Mouse (Mus musculus): ENCODE measurements at regions not wholly inside any gene's neighbourhood (a gene's known extent, or its start where the extent isn't known, plus 50 kb on each side); places are given as distances from the start of the nearest gene placed in this dataset.

DNA sequence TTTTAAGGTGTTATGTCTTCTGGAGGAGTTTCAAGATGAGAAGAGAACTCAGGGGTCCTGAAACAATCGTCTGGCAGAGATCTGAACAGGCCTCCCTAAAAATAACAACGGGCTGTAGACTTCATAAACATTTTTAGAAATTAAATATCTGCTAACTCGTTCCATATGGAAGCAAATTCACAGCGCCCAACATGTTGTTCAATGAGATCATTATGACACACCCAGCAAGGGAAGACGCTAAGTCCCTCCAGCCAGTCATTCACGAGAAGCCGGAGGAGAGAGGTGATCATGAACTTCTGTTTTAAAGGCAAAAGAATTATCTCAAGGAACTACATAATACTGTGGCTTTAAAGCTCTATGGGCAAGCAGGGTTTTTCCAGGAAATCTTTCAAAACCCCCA, 334.8 kb downstream of the Efna5 start:
- DNase-seq (ENCODE audit: low spot score) = no peak

DNA sequence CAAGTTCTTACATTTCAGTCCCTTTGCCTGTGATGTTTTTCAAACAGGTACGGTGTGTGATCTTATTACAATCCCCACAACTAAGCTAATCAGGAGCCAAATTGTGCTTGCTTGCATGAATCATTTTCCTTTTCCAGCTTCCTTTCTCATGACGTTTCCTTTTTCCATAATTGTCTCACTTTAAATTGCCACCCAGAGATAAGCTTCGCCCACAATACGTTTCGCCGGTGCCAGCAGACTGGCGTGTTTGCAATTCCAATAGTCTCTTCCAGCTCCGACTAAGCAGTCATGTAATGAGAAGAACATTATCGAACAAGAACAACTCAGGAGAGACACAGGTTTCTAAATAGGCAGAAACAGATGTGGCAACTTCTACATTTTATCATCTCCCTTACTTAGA, 335.8 kb downstream of the Efna5 start:
- DNase-seq (ENCODE audit: low spot score) = no peak

DNA sequence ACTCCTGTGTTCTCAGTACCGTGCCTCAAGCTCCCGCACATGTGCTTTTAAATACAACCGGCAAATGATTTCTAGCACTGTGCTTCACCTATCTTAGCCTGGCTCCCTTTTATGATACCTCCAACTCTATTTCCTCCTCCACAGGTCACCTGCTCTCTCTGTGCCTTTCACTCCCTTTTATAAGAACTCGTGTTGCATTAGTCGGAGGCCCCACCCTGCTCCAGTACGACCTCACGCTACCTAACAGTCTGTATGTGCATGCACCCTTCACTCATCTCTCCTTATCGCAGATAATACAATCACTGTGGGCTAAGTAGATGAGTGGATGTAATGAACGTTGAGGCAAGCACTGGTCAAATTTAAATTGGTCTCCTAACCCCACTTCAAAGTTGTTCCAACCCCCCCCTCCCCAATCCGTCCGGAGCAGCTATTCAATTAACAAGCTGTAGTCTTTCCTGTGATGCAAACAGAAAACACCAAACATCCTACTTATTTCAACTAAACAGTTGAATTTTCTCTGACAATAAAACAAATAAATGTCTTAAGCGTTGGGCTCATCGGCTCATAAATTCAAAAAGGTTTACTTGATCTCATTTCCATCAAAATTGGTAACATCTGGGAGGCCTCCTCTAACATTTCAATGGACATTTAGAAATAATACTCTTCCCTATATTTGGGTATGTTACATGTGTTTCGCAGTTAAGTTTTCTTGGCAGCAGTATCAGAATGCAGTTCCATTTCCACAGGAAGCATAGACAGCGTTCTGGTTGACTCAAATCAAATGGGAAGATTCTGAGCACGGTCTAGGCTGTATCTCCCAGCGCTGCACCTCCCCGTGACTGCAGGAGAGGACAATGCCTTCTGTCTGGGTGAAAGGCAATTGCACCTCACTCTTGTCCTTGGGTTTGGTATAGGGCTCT, 337.8 kb downstream of the Efna5 start:
- DNase-seq (ENCODE audit: low spot score) = no peak

DNA sequence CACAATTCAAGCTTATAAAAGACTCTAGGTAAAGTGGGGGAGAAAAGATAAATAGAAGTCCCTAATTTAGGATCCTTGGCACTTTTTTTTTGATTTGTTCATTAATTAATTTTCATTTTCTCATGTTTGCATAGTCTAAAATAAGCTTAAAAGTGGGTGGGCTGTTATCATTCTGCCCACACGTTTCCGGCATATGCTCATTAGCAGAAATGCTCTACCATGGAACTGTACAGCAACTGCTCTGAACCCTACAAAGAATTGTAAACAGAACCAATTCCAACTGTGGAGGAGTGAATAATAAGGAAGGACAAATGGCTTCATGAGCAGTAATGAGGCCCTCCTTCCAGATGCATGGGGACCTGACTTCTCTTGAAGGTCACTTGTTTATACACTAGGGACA, 351.2 kb downstream of the Efna5 start:
- DNase-seq (ENCODE audit: low spot score) = peak; percentile 24

DNA sequence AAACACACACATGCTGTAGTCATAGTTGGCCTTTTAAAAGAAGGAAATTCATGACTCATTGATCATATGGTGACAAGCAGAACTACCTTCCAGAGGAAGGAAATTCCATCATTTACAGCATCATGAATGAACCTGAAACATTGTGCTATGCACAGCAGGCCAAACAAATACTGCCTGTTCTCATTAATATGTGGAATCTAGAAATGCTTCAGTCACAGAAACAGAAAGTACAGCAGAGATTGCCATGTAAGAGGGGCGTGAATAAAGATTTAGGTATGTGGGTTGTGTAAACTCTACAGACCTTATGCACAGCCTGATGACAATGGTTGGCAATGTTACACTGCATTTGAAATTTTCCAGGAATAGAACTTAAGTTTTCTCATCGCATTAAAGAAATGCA, 353.6 kb downstream of the Efna5 start:
- DNase-seq (ENCODE audit: low spot score) = no peak

DNA sequence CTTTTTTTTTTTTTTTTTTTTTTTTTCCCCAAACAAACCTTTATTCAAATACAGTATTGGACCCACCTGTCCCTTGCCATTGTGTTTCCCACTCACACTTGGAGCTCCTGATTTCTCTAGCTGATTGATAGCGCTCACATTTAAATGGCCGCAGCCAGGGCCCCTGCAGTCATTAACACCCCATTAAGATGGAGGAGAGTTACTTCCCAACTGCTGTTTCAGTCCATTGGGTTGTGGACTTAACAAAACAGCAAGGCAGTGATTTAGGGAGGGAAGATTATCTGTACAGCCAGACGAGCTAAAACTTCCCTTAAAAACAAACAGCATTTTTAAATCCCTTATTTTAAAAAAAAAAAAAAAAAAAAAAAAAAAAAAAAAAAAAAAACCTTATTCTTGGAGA, 367.5 kb downstream of the Efna5 start:
- no peak for DNase-seq (ENCODE audit: low spot score)

DNA sequence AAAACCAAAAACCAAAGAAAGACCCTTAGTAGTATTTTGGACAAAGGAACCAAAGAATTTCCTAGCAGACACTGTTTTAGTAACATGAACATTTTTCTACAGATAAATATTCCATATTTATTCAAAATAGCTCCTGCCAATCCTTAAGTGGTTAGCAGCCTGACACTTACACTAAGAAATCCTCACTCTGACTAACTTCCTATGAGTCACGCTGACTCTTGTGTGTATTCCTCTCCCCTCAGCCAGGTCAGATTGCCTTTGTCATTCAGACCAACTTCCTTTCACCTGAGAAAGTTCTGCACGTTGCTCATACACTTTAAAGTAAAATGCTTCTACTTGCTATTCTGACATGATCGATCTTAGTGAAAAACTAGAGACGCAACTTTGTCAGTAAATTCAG, 370.9 kb downstream of the Efna5 start:
- no peak for DNase-seq (ENCODE audit: low spot score)

DNA sequence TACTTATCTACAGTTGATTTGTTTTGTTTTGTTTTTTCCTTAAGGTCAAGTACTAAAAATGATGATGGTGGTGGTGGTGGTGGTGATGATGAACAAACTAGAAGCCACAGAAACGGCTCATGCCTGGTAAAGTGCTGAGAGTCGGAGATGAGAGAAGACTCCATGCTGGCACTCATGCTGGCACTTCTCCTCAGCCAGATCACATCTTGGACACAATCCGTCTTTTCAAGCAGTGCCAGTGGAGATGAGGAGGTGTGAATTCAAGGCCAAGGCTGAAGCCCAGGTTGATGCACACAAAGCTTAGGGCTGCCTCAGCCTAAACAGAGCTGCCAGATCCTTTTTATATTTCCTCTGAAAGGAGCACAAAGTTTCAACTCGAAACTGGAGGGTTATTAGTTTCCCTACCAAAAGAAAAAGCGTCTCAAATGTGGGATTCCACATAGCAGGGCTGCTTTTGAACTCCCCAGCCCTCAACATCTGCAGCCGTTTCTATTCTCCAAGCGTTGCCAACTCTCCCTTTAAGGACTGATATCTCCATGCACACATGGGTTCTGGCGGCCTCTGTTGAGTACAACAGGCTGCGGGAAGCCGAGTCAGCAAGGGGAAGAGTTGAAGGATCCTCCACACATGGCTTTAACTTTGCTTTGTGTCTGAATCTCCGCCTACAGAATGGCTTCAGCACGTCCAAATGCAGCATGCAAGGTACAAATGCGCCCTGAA, 373.2 kb downstream of the Efna5 start:
- no peak for DNase-seq (ENCODE audit: low spot score)

DNA sequence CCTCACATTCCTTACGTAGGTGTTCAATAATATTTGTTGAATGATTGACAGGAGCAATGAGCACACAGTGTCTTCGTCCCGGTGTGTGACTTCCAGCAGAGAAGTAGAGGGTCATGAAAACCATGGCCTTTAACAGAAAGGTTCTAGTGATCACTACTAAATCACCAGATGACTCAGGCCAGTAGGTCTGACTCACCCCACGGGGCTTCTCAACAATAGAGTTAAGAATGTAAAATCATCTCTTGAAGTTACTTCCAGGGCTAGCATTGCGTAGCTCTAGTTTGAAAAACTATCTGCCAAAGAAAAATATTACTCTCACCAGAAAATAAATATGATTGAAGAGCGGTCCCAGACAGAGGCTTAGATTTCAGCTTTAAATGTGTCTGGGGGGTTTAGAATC, 376.4 kb downstream of the Efna5 start:
- no peak for DNase-seq (ENCODE audit: low spot score)

DNA sequence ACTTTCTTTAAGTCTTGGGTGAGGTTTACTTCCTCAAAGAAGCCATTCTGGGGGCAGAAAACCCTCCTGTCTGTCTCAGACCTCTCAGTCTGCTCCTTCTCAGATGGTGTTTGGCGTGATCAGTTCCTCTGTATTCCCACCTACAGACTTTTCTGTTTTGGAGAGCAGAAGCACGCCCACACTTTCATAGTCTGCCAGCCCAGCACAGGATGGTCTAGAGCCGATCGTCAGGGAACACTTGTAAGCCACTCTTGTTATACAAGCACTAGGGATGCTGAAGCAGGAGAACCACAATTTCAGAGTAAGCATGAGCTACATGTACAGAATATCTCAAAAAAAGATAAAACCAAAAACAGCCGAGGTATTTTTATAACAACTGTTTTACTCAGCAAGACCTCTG, 410.4 kb downstream of the Efna5 start:
- DNase-seq (ENCODE audit: low spot score) = peak; percentile 16

DNA sequence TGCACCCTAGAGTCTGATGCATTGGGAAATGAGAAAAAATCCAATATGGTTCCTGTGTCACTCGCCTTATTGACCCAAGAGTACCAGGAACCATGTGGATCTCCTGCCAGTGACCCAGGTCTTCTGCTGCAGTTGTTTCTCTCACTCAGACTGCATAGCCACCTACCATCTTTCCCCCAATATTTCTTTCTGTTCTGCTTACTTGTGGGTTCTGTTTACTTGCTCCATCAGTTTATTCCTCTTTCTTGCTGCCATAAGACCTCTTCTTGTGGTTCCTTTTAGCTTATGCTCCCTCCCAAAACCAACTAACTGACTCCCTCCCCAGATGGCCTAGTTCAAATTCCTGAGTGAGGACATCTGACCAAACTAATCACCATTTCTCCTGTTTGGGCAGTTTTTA, 411.8 kb downstream of the Efna5 start:
- DNase-seq (ENCODE audit: low spot score) = no peak

DNA sequence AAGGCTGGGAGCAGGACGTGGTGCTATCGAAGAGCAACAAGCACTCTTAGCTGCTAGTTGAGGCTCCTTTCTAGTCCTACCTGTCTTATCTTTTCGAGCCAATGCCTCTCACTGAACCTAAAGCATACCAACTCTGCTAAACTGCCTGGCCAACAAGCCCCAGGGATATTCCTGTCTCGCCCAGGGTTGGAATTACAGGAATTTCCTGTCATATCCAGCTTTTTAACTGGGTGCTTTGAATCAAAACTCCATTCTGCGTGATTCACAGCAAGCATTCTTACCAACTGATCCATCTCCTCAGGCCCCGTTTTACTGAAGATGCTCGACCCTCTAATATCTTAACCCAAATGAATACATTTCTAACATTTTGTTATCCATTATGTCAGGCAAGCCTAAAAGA, 412.3 kb downstream of the Efna5 start:
- no peak for DNase-seq (ENCODE audit: low spot score)

DNA sequence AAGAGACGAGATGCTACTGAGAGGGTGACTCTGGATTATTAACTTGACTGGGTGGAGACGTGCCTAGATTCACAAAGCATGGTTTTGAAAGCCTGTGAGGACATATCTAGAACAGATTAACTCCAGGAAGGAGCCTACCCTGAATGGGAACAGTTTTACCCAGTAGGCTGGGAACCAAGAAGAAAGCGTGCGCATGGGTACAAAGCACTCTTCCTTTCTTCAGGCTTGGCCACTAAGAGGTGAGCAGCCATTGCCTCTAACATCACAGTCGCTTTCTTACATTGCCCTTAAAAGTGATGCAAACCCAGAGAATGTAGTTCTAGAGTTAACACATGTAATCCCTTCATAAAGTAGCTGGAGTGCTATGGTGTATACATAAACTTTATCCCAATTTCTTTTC, 414.0 kb downstream of the Efna5 start:
- DNase-seq (ENCODE audit: low spot score) = no peak

DNA sequence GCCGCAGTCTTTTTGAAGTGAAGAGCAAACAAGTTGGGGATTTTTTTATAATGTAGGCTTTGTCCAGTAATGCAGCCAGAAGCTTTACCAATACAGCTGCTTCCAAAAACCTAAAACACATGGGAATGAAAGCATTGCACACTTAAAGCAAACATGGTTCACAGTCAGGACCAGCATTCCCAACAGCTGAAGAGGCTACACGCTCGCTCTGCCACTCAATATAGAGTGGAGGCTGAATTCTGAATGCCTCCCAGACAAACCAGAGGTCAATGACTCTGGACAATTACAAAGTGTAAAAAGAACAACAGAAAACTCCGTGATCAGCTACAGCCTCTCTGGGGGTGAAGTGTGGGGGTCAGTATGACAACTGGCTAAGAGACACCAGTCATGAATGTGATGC, 416.1 kb downstream of the Efna5 start:
- DNase-seq (ENCODE audit: low spot score) = no peak

DNA sequence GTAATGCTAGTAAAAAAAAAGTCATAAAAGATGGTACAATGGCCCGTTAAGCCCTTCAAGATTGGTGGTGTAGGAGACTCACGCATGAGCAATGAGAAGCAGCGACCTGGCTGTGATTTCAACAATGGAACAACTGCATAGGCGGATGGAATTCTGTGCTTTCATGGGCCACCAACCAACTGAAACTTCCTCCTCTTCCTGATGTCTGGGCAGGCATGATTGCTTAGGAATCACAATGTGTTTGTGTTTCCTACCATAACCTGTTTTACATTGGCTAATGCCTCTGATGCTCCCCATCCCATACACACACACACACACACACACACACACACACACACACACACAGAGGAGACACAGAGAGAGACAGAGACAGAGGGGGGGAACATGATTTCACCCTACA, 416.9 kb downstream of the Efna5 start:
- no peak for DNase-seq (ENCODE audit: low spot score)

DNA sequence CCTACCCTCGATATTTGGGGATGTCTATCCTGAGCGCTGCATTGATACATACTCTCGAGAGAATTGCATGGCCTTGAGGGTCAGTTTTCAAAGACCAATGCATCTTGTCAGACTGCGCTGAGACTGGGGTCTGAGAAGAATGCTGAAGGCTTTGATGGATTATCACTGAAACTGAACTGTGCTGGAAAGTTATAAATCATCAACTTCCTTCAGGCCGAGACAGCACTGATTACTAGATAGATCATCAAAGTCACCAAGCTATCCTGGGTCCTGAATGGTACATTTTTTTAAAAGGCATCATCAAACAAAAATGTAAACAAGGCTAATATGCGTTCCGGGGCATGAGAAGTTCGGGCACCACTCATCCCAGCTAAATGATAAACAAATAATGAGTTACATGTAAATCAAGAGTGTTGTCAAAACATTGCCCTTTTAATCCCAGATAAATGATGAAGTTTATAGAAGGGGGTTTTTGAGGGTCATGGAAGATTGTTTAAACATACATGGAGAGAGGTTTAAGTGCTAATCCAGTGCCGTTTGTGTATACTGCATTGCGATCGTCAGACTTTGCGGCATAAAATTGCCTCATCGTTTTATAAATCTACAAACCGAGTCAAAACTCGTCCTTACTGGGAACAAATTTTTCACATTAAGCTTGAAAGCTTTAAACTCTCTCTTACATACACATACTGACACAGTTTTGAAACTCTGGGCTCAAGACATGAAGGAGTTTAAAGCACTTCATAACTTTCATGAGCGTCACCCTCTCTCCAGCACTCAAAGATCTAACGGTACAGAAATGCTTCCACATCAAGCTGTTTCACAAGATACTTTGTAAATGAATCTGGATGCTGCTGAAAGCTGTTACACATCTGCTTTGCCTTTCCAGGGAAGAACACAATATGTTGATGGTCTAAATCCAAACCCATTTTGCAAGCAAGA, 419.5 kb downstream of the Efna5 start:
- DNase-seq (ENCODE audit: low spot score) = peak; percentile 5

DNA sequence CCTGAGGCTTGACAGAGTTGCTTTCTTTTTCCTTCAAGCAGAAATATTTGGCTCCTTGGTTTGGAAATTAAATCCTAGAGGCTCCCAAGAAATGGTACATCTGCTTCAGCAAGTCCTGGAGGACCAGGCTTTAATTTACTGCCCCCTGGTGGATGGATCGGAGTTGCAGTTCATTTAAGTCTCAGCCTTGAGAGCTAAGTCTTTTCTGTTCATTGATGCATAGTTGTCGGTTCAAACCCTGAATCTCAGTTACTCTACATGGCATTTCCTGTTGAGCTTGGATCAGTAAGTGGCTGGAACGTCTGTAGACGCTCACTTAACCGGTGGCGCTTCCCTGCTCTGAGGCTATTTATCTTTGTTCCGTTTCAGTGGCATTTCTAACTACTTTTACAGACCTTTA, 422.2 kb downstream of the Efna5 start:
- no peak for DNase-seq (ENCODE audit: low spot score)

DNA sequence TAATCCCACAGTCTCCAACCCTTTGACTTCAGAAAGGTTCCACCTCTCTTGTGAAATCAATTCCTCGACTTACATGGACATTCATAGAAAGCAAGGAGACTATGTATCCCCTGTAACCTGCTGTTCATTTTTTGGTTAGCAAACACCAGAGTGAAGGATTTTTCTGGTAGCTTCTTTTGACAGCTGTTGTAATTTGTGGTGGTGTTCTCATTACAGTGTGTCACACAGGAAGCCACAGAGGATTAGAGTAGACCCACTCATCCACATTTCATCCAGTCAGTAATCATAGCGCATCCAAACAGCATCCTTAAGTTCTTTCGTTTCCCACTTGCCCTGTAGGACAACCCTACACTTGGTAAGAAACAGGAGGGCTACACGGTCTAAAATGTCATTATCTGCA, 443.1 kb downstream of the Efna5 start:
- DNase-seq (ENCODE audit: low spot score) = no peak

DNA sequence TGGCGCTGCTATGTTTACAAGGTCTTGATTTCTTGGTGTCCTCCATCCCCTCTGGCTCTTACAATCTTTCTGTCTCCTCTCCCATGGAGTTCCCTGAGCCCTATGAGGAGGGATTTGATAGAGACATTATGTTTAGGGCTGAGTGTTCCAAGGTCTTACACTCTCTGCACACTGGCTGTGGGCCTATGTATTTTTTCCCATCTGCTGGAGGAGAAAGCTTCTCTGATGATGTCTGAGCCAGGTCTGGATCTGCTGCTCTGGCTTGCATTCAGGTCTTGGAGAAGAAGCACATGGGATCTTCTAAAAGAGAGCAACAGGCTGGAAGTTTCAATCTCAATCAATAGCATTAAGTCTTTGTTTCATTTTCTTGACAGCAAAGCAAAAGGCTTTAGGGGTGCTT, 445.1 kb downstream of the Efna5 start:
- DNase-seq (ENCODE audit: low spot score) = no peak

DNA sequence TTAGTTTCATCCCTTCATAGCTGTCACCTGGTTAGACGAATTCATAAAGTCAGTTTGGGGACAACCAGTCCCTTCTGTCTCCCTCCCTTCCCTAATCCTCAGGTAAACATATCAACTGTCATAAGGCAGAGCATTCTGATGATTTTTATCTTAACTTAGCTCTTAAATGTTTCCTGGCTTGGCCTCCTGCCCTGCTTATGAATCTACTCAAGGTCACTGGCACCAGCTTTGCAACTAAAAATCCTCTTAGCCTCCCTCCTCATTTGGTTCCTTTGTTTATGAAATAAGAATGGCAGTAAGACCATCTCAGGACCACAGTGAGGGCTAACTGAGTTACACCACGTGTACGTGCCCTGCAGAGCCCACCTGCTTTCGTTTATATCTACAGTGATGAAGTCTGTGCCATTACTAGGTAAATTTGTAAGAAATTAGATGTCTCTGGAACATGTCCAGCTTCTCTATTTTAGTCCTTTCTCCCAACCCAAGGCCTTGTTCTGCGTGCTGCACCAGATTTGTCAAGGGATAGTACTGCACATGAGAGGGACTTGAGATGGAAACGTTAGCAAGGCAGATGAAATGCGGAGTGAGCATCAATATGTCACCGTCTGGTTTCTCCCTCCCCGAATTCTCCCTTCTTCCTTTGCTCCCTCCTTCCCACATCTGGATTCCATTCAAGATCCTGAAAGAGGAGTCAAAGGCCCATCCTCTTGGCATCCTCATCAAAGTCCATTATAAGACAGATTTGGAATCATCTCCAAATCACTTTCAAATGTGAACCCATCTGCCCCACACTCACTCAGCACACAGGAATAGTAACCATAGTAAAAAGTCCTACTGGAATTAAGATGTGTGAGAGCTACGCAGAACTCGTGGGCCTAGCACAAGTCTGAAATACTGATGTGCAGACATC, 457.4 kb downstream of the Efna5 start:
- DNase-seq (ENCODE audit: low spot score) = no peak

DNA sequence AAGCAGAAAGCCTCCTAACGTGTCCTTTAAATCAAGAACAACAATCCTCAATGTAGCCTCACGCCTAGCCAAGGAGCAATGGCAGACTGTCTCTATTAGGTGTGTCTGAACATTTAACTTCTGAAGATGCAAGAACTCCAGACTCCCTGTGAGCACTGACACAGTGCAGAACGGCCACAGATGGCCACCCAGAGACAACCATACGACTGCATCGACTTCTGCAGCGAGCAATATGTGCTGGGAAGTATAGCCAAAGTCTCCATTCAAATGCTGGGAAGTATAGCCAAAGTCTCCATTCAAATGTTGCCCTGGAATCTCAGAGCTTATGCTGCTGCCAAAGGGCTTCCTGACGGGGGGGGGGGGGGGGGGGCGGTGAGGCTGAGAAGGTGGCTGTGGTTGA, 463.5 kb downstream of the Efna5 start:
- DNase-seq (ENCODE audit: low spot score) = no peak
